Mouse (Mus musculus) left cerebral cortex, adult 9 months (tissue): Measurements from ENCODE around the gene Gm12830.

ENCODE experiments used
- DNase-seq, 2 experiments: peaks; one replicate each; pipeline ENCODE4 v3.0.0; 2022; ENCODE audit warnings: low spot score in 2 of 2

Gene Gm12830

DNA sequence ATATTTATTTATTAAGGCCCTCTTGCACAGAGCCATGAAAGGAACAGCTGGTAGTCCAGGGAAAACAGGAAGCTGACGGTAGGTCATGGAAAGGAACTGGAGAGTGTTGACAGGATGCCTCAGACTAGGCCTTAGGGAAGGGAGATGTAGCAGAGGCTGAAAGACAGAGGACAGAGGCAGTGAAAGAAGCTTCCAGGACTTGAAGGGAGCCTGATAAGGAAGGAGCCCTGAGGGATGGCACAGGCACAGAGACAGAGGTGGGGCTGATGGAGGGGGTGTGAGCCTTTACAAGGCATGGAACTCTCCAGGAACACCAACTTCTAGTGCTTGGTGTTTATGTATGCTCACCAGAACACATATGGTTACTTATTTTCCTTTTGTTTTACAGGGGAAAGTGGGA, 23.1 kb downstream of the Gm12830 start:
- no peak for DNase-seq

DNA sequence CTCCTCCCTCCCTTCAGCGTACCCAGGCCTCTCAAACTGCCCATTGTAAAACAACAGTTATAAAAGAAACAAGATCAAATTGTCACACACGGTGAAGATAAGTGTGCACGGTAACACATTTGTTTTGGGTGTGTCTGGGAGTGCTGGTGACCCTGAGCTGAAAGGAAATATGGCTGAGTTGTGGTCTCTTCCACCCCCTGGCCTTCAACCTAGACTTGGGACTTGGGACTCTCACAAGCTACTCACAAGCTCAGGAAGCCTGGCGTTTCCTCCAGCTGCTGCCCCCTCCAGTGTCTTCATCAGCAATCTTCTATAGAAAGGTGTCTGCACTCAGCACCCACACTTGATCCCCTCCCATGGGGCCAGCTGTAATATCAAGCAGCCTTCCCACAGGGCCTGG, 24.1 kb downstream of the Gm12830 start:
- DNase-seq, result no peak

DNA sequence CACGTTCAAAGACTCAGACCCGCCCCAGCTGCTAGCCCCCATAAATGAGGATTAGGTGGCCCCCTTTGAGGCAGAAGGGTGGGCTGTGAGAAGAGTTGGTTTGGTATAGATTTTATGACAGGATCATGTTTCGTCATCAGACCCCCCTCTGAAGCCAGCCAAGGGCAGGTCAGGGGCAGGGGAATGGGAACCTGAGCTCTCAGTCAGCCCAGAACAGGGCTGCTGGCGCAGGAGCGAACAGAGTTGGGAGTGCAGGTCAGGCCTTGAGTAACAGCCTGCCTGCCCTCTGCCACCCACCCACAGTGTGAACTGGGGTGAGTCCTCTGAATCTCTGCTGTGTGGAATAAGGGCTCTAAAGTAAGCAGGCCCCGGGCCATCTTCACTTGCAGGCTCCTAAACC, 25.2 kb downstream of the Gm12830 start:
- no peak for DNase-seq

DNA sequence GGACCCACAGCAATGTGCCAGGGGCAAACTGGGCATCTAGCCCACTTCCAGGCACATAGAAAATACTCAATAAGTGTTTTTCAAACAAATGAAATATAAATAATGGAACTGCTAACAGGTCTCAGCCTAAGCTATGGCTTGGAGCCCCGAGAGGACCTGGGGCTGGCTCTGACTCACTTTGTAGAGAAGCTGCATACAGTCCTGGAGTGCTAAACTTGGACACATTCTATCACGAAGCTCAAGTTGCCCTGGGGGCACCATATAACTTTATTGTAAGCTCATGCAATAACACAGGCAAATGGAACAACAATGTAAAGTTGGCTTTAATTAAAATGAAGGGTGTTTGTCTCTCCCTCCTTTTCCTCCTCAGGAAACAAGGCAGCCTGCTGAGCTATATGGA, 32.4 kb downstream of the Gm12830 start:
- DNase-seq, result no peak

DNA sequence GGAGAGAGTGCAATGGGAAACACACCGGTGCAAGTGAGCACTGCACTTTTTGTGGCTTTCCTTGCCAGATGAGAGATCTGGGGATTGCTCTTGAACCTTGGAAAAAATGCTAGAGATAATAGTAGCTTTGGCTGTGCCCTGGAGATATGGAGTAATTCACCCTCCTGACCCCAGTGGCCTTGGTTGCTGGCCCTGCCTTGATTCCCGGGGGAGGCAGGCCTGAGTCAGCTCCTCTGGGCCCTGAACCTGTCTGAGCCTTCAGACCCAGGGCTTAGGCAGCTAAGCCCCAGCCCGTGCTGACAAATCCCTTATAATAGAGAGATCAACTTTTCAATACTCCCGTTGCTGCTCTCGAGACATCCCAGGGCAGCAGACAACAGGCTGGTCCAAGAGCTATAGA, 36.9 kb downstream of the Gm12830 start:
- DNase-seq, result no peak

DNA sequence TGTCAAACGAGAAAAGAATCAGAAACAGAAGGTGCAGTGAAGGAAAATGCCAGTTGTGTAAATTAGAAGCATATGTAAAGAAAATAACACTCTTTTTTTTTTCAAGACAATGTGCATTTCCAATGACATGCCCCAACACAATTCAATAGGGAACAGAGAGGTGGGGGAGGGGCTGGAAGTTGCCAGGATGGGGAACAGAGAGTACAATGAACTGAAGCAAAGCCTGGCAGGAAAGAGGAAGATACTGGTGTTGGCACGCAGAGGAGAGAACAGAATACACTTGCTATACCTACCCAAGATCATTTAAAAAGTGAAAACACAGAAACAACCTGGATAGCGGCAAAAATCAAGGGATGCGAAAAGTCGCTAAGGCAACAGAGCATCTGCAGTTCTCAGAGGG, 41.6 kb downstream of the Gm12830 start:
- DNase-seq, result no peak

DNA sequence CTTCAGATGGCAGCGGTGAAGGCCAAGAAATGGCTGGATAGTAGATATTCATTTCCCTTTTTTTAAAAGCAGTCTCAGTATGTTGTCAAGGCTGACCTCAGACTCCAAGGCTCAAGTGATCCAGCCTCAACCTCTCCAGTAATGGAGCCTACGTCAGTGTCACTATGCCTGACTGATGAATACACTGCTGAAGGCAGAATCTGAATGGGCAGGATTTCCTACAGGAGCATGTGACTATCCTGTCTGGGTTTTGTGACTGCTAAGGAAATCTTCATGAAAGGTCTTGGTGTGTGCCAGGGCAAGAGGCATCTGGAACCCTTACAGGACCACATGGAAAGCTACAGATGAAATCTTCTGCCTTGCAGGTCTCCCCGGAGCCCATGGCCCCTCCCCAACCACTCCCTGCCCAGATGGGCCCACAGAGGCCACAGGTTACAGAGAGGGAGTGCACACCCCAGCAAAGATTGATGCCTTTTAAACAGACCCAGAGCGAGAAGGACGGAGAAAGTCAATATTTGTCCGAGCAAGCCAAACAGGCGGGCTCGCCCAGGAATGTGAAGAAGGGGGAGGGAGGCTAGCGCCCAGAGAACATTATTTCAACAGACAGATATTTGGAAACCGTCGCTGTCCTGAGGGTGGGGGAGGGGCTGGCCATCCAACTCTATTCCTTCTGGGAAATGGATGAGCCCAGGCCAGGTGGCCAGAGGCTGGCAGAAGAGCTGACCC, 48.4 kb downstream of the Gm12830 start:
- DNase-seq, result no peak

DNA sequence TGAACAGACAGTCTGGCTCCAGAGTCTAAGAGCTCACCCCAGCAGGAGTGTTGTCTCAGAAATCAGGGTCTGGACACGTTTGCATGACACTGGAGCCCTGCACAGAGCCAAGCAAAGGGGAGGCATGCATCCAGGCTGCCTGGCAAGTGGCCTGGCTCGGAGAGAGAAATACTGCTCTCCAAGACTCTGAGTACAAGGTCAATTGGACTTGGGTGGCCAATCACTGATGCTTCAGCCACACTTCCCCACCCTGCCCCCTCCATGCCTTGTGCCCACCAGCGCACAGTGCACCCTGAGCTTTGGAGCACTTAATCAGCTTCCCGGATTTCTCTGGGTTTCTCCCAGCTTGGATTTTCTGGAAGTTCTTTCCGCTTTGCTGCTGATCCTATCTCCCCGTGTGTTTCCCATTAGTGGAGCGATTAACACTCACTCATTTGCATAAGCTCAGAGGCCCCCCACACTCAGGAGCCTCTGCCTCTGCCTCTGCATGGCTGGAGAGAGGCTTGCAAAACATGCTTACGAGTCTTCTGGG, 55.0 kb downstream of the Gm12830 start:
- no peak for DNase-seq

DNA sequence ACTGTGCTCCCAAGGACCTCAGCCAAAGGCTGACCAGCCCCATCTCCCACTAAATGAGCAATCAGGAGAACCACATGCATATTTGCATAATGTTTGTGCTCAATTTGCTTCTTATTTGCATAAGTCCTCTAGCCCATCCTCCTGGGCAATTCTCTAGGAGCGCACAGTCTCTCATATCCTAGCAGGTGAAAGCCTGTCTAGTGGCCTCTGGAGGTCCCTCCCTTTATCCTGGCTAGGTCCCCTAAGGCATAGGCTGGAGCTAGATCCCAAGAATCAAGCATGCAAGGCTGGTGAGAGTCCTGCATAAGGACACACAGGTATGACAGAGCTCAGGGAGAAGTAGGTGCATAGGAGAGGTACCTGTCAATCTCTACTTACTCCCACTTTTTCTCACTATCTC, 60.7 kb downstream of the Gm12830 start:
- DNase-seq, result no peak

DNA sequence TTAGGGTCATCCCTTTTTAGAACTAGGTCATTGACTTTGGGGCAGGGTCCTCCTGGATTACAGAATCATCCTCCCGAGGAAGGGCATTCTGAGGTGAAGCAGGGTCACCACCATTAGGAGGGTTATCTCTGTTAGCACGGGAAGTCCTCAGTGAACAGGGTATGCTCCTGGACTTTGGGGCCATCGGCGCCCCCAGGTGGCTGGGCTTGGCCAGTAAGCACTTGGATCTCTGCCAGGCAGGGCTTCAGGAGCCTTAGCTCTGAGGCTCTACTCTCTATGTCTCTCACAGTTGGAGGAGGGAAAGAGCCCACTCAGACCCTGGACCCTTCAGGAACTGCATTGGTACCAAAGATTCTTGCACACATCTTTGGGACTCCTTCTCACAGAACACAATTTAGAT, 76.3 kb downstream of the Gm12830 start:
- no peak for DNase-seq

DNA sequence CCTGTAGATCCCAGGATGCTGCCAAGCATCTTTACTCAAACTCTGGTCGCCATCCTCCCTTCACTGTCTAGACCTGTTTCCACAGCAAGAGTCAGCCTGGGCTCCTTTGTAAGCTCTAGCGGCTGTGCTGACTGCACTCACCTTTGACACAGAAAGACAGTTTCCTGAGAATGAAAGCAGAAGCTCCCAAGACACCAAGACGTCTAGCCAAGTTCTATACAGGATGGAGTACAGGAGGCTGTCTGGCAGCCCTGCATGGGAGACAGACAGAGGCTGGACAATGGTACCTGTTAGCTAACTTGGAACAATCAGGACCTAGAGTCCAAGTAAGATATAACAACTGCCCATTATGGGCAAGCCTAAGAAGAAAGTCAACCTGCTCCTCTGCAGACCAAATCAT, 78.4 kb downstream of the Gm12830 start:
- no peak for DNase-seq

DNA sequence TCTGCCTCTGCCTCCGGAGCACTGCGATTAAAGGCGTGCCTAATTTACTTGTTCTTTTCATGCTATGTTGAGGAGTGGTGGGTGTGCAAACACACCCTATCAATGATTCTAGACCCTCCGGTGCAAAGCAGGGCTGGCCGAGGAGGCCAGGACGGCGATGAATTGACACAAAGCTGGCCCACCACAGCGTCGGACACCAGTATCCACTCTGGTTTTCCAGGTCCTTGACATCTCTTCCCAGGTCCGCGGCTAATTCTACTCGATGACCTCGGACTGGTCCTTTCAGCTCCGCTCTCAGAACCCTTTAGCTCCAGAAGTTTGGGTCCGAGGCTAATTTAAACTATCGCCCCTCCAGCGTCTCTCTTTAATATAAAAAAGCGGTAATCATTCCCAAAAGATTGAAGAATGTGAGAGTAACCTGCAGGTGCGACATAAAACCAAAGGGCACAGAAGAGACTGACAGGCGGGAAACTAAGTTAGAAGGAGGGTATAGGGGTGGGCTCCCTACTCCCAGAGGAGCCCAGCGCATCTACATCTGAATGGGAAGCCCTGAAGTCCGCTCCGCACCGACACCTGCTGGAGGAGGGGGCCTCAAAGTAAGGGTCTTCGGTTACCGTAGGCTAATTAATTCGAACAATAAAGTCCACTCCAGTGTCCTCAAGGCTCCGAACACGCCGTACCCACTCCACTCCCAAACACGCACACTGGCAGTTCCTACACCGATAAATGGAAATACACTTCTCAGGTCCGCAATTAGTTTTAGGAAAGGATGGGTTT, 79.5 kb downstream of the Gm12830 start:
- no peak for DNase-seq

DNA sequence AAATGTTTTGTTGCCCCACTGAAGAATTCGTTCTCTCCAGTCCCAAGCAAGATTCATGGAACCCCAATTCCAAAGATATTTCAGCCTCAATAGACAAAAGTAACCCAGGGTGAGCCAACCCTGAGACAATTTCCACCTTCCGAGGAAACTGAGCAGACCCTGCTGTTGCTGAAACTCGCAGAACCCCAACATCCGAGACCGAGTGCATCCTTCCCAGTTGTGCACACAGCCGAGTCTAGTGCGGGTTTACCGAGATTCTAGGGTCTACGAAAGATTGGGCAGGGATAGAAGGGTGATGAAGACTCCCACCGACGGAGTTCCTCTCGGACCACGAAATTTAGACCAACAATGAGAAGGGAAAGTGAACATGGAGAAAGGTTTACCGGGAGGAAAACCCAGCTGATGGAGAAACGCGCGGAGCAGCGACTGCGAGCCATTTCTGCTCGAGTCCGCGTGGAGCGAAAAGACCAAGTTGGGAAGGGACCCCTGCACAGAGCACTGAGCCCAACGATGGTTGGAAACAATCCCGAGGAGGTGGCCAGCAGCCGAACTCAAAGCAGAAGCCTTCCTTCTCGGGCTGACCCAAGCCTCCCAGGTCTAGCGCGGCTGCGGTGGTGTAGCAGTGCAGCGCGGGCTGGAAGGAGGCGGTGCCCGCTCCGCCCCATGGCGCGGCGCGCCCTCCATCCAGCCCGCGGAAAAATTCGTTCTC, 80.3 kb downstream of the Gm12830 start:
- no peak for DNase-seq

DNA sequence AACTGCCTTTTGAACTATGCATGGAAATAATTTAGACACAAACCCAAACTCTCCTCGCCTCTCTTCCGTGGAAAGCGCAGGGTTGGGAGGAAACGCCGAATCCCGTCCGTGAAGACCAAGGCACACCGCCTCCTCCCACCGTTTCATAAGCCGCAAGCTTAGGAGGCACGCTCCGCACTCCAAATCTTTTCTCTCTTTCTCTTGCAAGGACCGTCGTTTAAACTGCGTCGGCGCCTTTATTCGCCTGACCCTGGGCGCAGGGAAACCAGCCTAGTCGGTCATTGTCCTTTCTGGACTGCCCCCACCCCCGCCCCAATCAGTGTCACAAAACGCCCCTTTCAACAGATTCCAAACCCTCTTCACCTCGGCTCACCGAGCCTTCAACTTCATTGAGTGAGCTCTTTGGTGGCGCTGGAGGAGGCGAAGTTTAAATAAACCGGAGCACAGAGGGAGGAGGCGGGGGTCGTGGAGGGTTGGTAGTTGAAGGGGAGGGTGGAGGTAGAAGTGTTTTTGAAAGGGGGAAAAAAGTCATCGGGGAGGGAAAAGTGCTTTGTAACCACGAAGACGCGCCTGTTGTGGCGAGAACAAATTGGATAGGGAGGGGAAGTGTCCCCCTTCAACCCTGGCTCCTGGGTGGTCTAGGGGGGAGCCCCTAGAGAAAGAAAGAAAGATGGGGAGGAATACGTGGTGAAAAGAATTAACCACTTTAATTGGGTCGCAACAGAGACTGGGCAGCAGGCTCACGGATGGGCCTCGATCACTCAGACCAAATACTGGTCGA, 81.3 kb downstream of the Gm12830 start:
- no peak for DNase-seq

DNA sequence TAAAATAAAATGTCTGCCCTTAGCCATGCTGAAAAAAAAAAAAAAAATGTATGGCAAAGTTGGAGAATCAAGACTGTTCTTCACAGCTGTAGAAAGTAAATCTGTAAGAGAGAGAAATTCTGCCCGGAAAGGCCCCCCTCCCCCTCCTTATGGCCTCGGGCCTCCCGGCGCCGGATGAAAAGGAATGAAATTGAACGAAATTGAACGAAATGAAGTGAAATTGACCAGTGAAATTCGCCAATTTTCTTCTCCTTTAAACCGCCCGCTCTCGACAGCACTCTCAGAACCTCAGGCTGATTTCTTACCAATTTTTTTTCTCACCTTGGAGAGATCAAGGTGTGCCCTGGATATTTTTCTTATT, 81.9 kb downstream of the Gm12830 start:
- no peak for DNase-seq

DNA sequence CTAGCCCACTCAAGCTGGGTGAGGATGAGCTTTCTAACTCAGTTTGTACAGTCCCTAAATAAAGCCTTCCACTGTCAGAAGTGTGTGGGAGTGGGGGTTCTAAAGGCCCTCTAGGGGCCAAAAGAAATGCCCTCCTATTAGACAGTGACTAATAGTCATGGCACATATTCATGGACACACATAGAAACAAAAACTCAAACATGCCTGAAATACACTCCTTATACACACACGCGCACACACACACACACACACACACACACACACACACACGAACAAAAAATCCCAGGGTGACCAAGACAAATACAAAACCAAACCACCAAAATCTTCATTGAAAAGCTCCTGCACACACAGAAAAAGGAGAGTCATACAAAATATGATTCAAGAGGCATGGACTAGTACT, 84.0 kb downstream of the Gm12830 start:
- no peak for DNase-seq
